ENCODE assay signal across 8 mouse cellular contexts in genomic region chr7:105640233-105640893, GRCm38 (mm10). TPM values are rescaled to one million over a fixed set of nuclear protein-coding genes. Genes with fewer than 3 reads are reported as not detected.
DNase-seq lines count a peak whose midpoint lies in the region; ATAC-seq lines count a peak whose summit lies in the region.

Gene Arfip2, minus strand, starts transcription at chr7:105640416.
Gene Gm45799, plus strand, starts transcription at chr7:105640552.

- H3K4me1 ChIP-seq in hindbrain, embryonic 15.5 days (replicated peaks) = peaks cover 30% of the 10 kb centered on the region

- H3K27ac ChIP-seq in hindbrain, embryonic 15.5 days (replicated peaks) = peak within 1 kb of the TSS; percentile 91

- H3K9me3 ChIP-seq in hindbrain, embryonic 15.5 days = no peaks in the 10 kb centered on the region

- under 1% methylated on average over 44 of the region's 45 CpGs for WGBS in hindbrain, embryonic 15.5 days

- peaks cover 26% of the 10 kb centered on the region for H3K36me3 ChIP-seq in hindbrain, embryonic 15.5 days

- peak; percentile 97 for DNase-seq in T-cell, adult 2 months (ENCODE audit: low spot score)
- DNase-seq in cerebellum, postnatal 36 days = peak; percentile 93 to 94
- DNase-seq in frontal cortex, postnatal 36 days (ENCODE audit: low spot score in 2 of 2) = peak; percentile 96 to 99
- peak; percentile 97 for DNase-seq in left cerebral cortex, adult 11 months (ENCODE audit: low spot score)
- DNase-seq in lung, postnatal 4 days = peak; percentile 98
- DNase-seq in retina, postnatal 7 days (ENCODE audit: low read depth, low spot score) = peak; percentile 98
- peak; percentile 70 for DNase-seq in urinary bladder, adult 2 months (ENCODE audit: low spot score)

- peak within 1 kb of the TSS; percentile 77 for H3K4me3 ChIP-seq in hindbrain, embryonic 15.5 days

- peak within 1 kb of the TSS; percentile 90 for H3K4me2 ChIP-seq in hindbrain, embryonic 15.5 days

- H3K9ac ChIP-seq in hindbrain, embryonic 15.5 days = peak within 1 kb of the TSS; percentile 86

- no peaks in the 10 kb centered on the region for H3K27me3 ChIP-seq in hindbrain, embryonic 15.5 days

- peak; percentile 97 for ATAC-seq in hindbrain, embryonic 15.5 days (ENCODE audit: low FRiP score, low read depth)

RNA-seq across cellular contexts. Expression of gene Arfip2, which starts in this region (rescaled TPM):
- 81.8 and 92.0 TPM in 2 replicates for polyA plus RNA-seq in hindbrain, embryonic 15.5 days (2015; fragmentation: Nextera tagmentation; extraction: Ambion mirVana)
- polyA plus RNA-seq in urinary bladder, adult 2 months (2012; rRNA removed) = 92.6 and 125 TPM in 2 replicates

RNA-seq across cellular contexts. Expression of gene Gm45799, which starts in this region (rescaled TPM):
- polyA plus RNA-seq in hindbrain, embryonic 15.5 days (2015; fragmentation: Nextera tagmentation; extraction: Ambion mirVana) = 18.2 and 18.7 TPM in 2 replicates
- polyA plus RNA-seq in urinary bladder, adult 2 months (2012; rRNA removed) = 49.2 and 53.0 TPM in 2 replicates

Comparison
In these comparisons a context has a peak if more than half of its experiments do, and no peak if none do; other contexts are left out.
1. Peak in every context shown above with its lines: DNase-seq, ATAC-seq, H3K4me3 ChIP-seq and H3K27ac ChIP-seq.